Mouse (Mus musculus): ENCODE measurements around the gene Lat.

DNA sequence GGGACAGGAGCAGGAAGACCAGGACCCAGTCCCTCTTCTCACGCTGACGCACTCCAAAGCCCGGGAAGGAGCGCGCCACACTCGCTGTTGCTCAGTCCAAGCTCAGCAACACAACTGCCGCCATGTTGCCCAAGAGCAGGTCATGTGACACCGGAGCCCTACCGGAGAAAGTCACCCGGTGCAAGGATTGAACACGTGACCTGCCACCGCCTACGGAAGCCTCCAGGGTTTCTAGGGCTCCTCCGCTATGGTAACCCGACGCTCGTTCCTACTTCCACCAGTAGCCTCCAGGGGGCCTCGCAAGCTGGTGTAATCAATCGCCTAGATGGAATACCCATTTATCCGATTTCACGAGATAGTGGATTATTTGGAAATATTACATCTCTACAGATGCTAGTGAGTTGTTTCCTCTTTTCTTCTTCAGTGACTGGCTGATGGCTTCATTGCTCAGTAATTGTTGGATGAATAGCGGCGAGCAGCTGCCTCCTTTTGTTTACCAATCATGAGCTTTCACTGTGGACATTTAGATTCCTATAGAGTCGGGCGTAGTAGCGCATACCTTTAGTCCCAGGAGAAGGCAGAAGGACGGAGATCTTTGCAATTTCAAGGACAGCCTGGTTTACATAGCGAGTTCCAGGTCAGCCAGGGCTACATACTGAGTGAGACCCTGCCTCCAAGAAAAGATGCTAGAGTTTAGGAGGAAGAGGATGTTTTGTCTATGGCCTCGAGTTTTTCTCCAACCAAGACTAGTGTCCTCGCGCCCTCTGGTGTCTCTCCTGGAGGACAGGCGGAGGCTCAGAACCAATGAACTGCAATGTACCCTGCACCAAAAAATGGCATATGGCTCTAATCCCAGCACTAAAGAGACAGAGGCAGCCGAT is 8.1 kb upstream of the Lat start, which contains the start of gene Spns1:
- TF ChIP-seq CTCF (IDR thresholded peaks at IDR 0.05; ENCODE audit: control insufficient read depth, insufficient read depth, low read length): peak; percentile 72
- peak; percentile 87 for TF ChIP-seq POLR2A (IDR thresholded peaks at IDR 0.05; ENCODE audit: borderline replicate concordance, control insufficient read depth, low read depth, low read length)

Measured in bone marrow, adult 2 months (tissue).